Mouse (Mus musculus): ENCODE results near the gene Map4.

Gene Map4

DNA sequence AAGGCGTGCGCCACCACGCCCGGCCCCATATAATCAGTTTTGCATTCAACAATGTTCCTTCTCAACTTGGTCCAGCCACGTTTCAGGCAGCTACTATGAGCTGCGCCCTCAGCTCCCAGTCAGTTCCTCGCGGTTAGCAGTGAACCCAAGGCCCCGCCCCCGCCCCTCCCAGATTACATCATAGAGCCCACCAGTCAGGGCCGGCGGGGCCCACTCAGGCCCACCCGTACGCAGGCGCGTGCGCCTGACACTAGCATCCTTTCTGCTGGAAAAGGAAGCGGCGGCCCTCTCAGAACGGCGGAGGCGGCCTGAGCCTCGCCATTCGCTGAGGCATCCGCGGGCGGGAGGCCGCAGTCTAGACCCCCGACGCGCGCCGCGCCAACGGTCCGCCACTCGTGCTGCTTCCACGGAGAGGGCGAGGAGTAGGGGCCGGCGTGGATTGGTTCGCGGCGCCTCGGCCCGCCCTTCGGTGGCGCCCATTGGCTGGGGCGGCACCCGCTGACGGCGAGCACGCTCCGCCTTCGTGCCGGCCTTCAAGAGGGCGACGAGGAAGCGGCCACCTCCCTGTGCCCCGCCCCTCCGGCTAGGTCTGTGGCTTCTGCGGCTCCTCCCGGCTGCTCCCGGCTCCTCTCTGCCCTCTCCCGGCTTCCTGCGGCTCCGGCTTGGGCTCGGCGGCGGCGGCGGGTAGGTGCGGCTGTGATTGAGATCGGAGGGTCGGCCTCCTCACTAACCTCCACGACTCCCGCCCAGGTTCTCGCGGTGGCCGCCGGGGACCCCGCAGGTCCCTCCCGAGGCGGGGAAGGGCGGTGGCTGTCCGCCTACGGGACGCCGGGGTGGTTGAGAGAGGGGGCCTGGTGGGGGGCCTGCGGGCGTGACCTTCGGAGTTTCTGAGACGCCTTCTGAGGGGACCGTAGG lies at the start of gene Map4:
Gene Map4, plus strand, starts transcription at position 204 of the 915 bp plus-strand sequence.
- peak; percentile 94 for DNase-seq

DNA sequence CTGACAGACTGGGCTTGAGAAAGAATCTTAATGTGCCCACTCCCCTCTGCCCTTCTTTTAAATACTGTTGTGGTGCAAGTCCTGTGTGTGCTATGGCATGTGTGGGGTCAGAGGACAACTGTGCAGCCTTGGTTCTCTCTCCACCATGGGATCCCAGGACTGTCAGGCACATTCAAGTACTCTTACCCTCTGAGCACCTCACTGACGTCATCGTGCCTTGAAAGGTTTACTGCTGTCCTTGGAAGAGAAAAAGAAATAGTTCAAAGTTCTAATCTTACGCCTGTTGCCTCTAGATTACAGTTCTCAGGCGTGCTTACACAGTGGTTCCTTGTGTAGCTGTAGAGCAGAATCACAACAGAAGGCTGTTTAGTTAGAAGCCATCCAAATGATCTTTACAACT lies 45.0 kb upstream of the Map4 start:
- no peak for DNase-seq

DNA sequence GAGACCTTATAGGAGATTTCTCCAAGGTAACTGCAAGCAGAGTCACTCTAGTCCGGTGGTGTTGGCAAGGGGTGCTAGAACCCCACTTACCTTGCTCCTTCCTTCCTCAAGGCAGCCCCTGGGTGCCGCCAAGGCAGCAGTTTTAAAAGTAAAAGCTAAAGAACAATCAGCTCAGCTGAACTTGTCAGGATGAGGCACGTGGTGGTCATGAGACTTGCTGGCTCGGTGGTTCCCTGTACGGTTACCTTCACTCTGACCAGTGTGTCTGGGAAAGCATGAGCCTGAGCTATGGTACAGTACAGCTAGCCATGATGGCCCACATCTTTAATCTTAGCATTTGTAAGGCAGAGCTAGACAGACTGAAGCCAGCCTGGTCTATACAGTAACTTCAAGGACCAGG lies 43.9 kb upstream of the Map4 start:
- DNase-seq: no peak

DNA sequence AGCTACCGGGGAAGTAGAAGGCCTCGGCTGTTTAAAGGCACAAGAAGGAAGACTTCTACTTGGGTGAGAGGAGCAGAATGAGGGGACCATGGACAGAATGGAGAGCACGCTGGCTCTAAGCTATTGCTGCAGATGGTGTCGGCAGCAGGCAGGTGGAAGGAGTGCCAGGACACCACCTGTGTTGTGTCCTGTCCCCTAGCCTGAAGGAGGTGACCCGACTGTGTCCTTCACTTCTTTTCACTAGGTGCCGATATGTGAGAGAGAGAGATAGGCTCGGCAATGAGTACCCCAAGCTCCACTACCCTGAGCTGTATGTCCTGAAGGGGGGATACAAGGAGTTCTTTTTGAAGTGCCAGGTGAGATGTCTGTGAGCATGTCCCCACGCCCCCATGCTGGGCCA lies 39.8 kb upstream of the Map4 start:
- DNase-seq: no peak

DNA sequence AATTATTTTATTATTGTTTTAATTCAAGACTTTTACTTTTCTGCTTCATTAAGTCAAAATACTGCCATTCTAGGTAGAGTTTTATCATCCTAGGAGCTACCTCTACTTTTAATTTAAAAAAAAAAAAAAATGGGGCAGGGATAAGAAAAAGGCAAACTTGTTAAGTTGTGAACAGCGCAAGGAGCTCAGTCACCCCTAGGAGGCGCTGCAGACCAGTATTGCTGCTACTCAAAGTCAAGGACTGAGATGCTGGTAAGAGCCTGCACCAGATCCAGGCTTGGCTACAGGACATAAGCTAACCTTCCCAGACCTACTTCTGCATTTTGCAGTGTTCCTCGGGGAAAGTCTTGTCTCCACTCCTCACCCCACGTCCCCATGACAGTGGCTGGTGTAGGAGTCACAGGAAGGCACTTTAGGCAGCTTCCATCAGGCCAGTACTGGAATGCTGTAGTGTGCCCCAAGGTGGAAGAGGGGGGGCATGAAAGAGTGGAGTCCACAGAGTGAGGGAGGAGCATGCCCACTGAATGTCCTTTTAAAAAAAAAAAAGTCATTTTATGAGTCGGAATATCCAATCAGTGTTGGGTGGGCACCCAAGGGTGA lies 38.5 kb upstream of the Map4 start:
- DNase-seq: peak; percentile 86 to 87

DNA sequence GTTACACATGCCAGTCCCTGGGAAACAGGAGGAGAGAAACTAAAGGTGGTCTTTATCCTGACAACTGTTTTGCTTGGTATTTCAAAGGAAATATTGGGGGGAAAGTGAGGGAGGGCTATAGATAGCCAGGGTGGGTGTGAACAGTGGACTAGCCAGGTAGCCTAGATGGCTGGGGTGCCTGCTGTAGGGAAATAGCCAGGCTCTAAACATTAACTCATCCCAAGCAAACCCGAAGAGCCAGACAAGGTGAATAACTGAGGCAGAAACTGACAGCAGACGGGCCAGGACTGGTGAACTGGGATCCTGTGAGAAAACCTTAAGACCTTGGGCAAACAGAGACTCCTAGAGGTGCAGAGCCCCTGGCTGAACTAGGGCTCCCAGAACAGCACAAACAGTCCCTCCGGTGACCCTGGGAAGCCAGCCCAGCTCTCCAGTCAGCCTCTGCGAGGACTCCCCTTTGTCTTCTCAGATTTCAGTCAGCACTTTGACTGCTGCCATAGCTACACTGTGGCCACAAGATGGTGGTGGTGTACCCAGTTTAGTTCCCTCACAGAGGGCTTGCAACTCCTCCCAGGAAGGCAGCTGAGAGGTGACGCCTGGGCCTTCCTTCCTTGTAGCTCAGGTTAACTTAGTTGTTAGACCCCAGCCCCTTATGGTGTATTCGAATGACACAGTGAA lies 36.7 kb upstream of the Map4 start:
- peak; percentile 46 to 53 for DNase-seq

DNA sequence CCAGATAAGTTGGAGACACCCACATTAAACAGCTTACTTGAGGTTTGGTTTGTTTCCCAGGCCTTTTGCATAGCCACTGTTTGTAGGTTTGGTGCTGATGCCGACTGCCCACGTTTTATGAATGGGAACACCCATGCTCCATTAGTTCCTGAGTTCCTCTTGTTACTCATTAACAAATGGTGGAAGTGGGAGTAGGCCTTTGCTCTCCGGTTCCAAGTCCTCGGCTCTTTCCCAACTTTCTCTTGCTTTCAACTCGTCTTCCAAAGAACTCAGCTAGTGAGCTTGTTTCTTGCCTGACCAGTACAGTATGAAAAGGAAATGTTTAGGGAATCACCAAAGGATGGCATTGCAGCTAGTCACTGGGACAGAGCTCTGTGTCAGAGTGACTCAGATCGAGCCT lies 35.7 kb upstream of the Map4 start:
- DNase-seq: no peak

DNA sequence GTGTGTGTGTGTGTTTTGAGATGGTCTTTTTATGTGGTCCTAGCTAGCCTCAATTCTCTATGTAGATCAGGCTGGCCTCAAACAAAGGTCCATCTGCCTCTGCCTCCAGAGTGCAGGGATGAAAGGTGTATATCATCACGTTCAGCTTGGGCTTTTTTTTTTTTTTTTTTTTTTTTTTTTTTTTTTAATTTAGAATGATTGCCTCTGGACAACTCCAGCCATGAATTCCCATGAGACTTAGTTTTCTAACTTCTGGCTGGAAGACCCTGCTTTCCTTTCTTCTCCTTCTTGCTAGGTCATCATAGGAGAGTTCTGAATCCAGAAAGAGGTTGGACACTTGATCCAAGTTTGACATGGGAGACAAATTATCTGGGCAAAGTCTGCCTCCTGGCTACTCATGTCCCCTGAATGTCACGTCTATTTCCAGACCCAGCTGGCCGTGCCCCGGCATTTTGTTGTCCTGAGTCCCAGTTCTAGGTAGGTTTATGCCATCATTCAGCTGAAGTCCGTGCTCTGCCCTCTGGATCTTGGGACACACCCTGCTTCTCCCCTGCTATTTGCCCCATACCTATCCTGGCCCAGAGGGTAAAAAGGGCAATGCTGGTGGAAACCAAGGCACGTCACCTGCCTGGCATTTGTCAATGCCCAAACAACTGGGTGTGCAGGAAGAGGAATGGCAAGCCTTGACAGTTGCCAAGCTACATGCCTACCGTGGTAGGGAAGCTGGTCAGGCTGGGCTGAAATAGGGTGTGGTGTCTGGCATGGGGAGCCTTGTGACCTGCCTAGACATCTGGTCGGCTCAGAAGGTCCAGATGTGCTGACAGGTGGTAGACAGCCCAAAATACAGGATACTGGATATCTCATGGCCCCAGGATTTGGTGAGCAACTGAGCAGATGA lies 34.8 kb upstream of the Map4 start:
- no peak for DNase-seq

DNA sequence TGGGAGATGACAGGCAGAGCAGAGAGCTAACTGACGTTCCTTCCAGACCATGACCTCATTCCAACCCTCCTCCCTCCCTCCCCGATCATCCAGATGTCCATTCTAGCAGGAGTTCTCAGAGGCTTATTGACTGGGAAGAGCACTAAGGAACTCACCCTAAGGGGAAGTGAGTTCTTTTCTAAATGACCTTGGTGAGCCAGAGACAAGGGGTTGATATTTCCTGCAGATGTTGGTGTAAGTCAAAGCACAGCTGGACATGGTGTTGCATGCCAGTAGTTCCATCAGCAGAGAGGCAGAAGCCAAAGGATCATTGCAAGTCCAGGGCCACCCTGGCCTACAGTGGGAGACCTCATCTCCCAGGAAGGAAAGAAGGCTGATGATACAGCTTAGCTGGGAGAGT lies 33.2 kb upstream of the Map4 start:
- DNase-seq: no peak

DNA sequence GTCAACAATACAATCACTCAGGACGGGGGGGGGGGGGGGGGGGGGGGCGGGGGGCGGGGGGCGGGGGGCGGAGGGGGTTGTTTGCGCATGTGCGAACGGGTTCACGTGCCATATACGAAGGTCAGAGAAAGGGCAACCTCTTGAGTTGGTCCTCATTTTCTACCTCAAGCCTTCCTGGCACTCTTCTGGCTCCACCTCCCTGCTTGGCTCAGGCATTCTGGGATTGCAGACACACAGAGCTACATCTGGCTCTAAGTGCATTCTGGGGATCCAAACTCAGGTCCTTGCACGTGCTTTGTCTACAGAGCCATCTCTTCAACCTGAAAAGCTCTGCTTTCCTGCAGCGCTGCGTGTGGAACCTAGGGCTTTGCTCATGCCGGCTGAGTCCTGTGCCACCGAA lies 31.9 kb upstream of the Map4 start:
- DNase-seq: no peak

DNA sequence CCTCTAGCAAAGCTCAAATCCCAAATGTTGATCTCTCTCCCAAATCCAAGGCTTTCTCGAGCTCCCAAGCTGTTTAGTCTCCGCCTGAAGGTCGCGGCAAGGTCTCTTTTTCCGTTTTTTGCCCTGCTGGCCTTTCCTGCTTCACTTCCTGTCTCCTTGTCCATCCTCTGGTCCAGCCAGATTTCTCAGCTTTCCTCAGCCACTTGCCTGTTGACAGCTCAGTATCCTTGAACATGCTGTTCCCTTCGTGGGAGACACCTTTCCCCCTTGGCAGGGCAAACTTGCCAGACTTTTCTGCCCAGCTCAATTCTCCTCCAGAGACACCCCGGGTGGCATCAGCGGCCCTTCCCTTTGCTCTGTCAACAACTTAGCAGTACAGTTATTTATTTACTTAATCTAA lies 31.5 kb upstream of the Map4 start:
- no peak for DNase-seq

DNA sequence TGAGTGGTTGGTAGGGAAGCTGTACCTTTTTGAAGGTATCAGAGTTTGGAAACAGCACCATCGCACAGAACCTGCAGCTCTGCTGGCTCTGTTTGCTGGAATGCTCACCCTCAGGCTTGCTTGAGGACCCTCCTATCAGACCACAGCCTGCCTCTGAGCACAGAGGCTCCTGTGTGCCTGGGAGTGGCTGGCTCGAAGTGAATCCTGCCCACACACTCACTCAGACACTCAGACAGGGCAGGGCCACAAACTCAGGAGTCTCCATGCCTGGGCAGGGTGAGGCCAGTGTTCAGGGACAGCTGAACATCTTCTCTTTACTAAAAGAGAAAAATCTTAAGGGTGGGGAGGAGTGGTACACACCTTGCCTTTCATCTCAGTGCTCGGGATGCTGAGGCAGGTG lies 30.7 kb upstream of the Map4 start:
- DNase-seq: no peak

DNA sequence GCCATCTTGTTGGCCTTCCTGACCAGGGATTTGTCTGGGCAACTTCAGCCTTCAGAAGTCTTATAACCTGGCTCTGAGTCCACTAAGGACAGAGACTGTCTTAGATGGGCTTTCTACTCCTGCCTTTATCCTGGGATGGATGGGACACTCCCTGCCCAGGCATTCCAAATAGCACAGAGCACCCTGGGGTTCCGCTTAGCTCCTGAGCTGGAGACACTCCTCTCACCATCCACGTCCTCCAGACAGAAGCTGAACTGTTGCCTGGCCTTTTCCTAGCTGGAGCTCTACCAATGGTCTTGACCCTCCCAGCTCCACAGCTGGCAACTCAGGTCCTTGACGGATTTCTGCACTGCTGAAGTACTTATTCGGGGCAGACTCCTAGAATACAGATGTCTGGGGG lies 29.0 kb upstream of the Map4 start:
- no peak for DNase-seq

DNA sequence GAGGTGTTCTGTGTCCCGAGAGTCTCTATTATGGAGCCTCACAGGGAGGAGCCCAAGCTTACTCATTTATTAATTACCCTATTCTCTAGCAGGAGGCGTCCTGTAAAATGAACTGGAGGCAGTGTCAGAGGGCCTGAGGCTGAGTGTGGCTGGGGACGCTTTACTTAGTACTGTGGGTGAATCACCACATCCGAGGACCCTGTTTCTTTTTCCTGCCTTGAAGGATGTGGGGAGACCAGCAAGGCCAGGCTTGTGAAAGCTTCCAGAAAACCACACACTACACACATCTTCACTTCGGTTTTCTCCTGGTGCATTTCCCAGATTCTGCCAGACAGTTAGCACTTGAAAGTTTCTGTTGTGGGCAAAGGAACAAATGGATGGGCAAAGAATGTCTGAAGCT lies 28.5 kb upstream of the Map4 start:
- DNase-seq: no peak

DNA sequence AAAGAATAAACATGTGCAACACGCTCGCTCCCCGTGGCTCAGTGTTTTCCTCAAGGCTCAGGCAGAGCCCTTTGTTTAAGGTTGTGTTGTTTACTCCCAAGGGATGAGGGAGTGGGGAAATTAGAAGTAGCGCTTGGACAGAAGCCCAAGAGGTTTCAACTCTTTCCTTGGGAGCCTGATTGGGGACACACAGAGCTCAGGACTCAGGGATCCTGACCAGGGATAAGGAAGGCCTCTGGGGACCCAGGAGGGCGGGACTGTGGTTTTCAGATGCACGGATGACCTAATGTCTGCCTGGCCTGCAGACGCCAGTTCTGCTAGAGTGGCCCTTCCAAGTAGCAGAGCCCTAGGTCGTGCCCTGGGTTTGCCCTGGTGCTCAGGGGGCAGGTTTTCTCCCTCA lies 24.0 kb upstream of the Map4 start:
- no peak for DNase-seq

DNA sequence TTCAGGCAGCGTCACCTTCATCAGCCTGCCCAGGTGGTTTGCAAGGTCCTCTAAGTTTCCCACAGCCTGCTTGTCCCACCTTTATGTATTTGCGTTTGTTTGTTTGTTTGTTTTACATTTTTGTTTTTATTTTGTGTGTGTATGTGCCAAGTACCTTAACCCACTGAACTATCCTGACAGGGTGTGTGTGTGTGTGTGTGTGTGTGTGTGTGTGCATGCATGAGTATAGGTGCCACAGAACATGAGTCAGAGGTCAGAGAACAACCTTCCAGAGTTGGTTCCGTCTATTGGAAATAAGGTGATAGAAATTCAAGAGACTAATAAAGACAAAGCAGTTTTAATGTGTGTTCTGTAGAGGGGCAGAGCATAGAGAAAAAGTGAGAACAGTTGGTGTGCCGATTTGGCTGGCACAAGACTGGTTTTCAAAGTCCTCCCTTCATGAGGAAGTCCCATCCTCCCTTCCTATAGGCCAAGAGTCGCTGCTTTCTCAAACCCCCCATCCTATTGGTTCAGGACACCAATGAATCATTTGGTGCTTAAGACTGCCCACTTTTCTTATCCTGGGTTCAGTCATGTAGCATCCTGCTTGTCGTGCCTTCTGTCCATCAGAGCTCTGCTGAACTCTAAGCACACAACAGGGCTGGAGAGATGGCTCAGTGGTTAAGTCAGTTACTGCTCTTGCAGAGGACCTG lies 23.3 kb upstream of the Map4 start:
- DNase-seq: no peak

DNA sequence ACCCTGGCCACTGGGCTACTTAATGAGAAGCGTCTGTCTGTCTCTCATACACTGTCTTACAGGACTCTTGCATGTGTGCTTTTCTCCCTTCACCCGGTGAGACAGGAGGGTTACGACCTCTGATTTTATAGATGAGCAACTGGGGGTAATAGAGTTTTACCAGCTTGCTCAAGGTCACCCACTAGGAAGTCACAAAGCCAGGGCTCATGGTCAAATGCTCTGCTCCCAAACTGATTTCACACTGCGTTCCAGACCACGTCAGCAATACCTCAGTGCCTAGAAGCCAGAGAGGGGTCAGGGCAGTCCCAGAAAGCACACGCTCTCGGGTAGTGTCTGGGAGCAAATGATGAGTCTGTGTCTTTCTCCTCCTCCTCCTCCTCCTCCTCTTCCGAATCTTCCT lies 22.2 kb upstream of the Map4 start:
- no peak for DNase-seq

DNA sequence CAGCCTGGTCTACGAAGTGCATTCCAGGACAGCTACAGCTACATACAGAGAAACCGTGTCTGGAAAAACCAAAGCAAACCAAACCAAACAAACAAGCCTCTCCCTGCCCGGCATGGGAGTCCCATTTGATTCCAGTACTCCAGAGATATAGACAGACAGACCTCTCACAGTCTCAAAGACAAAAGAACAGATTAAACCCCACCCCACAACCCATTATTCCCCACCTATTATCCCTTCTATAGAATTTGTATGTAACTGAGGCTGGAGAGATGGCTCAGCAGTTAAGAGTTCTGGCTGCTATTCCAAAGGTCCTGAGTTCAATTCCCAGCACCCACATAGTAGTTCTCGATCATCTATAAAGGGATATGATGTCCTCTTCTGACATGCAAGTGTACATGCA lies 21.3 kb upstream of the Map4 start:
- DNase-seq: no peak

DNA sequence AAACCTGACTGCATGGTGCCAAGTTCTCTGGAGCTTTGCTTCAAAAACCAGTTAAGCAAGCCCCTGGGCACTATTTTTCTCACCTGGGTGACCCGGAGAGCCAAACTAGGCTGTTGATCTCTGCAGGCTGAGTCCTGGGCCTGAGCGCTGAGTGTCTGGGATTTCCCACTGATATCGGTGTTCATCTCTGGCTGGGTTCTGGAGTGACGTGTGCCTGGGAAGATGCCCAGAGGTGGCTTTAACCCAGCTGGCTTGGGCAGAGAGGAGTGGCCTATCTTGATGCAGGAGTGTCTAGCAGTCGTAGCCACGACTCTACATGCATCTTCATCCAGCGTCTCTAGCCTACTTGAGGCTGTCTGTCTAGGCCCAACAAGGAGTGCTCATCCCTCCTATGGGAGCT lies 19.5 kb upstream of the Map4 start:
- no peak for DNase-seq

DNA sequence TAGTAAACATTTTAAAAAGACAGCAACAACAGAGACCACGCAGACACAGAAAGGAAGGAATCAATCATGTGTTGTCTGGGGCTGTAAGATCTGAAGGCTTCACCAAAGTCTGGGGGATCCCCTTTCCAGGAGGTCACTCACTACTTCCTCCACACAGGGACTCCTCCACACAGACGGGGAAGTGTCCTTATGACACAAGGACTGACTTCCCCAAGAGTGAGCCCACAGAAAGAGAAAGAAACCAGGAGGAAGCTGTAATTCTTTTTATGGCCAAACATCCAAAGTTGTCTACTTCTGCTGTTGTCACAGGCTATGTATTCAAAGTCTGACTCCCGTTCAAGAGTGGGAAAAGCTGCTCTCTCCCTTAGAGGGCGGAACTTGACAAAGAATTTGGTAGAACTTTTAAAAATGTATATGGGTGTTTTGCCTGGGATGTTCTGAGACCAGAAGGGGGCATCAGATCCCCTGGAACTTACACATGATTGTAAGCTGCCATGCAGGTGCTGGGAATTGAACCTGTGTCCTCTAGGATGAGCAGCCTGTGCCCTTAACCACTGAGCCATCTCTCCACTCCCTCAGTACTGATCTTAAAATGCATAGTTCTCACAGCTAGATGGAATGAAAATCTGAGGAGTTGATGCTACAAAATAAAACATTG lies 16.9 kb upstream of the Map4 start:
- no peak for DNase-seq

DNA sequence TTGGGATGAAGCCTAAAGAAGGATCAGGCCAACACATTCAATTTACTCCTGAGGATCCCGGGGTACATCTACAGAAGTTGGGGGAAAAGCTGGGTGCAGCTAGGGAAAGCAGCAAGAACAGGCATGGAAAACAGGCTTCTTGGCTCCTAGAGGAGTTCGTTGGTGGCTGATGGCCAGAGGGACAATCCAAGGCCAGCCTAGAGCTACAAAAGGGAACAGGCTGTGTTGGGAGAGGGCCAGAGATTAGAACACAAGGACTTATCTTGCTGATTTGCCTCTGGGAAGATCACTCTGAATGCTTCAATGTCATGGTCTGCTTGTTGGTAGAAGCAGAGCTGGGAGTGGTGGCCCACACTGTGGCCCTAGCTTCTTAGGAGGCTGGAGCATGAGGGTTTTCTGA lies 13.3 kb upstream of the Map4 start:
- no peak for DNase-seq

DNA sequence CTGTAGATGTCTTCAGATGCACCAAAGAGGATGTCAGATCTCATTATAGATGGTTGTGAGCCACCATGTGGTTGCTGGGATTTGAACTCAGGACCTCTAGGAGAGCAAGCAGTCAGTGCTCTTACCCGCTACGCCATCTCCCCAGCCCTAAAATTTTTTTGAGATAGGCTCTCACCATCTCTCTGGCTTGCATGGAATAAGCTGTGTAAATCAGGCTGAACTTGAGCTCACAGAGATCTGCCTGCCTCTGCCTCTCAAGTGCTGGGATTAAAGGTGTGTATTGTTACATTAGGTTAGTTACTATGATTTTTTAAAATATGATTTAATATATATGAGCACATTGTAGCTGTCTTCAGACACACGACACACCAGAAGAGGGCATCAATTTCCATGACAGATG lies 2.1 kb upstream of the Map4 start:
- DNase-seq: no peak

All from B cell, adult 2 months (primary cell).